Mouse (Mus musculus): ENCODE measurements around the gene Apoa5. TPM values are rescaled to one million over a fixed set of nuclear protein-coding genes. Genes with fewer than 3 reads are reported as not detected.

Apoa5 gene
- total RNA-seq, 2 experiments from 2014 or later = not detected

Other genes starting within 250 kb of the Apoa5 start
- 1 to 10 TPM in 1 of 2 experiments, not detected in 1; 1.4 TPM for gene Apoa1, start 40.1 kb upstream of the Apoa5 start, total RNA-seq (2021)
- not detected for gene Apoc3, start 33.0 kb upstream of the Apoa5 start, total RNA-seq (2021)
- gene Apoa4, start 27.9 kb upstream of the Apoa5 start, total RNA-seq (2021) = not detected
- 10 to 100 TPM; 47.2 to 48.1 TPM for gene Zpr1, start 4.4 kb downstream of the Apoa5 start, total RNA-seq (2021)
- gene Bud13, start 14.4 kb downstream of the Apoa5 start, total RNA-seq (2021) = 10 to 100 TPM; 13.2 TPM
- not detected for gene 4931429L15Rik, start 51.4 kb downstream of the Apoa5 start, total RNA-seq (2021)